Mouse (Mus musculus): ENCODE data around the gene Rdh16f1. TPM values are rescaled to one million over a fixed set of nuclear protein-coding genes. Genes with fewer than 3 reads are reported as not detected.
A peak's percentile ranks its signal among the peaks of the same experiment; 100 is the strongest.

The Rdh16f1 gene
- under 1 TPM in 1 of 4 experiments, not detected in 3; 0.22 TPM for total RNA-seq (2022)

DNA sequence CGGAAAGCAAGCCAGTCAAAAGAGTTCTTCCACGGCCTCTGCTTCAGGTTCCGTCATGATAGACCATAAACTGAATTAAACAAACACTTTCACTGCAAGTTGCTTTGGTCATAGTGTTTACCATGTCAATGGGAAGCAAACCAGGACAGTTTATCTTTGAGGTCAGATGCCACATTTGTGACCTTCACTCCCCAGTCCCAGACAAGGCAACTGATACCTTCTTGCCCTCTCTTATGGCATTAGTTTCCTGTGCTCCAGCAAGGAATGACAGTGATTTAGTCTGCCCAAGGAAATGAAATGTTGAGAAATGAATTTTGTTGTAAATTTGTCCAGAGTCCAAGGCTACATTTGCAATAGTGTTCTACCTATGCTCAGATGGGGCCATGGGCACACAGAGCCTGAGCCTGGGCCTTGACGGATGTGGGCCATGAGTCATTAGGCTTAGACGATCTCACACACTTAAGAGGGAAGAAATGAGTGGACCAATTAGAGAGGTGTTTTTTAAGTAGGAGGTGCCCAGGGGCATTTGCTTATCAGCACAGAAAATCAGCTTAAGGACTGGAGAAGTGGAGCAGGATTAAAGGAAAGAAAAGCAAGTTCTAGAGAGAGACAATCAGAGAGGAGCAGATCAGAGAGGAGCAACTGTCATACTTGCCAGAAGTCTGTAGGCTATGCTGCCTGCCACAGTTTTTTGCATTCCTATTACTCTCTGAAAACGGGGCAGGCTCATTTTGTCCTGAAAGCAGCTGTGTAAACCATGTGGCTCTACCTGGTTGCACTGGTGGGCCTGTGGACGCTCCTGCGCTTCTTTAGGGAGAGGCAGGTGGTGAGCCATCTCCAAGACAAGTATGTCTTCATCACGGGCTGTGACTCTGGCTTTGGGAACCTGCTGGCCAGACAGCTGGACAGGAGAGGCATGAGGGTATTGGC, at the start of gene Rdh16f1, which contains the start of gene Rdh1:
Gene Rdh16f1 (plus strand): TSS at position 607 of the 930 bp plus-strand sequence.
Gene Rdh1 (plus strand): TSS at position 541 of the 930 bp plus-strand sequence.
- DNase-seq (ENCODE audit: low spot score) = no peak

DNA sequence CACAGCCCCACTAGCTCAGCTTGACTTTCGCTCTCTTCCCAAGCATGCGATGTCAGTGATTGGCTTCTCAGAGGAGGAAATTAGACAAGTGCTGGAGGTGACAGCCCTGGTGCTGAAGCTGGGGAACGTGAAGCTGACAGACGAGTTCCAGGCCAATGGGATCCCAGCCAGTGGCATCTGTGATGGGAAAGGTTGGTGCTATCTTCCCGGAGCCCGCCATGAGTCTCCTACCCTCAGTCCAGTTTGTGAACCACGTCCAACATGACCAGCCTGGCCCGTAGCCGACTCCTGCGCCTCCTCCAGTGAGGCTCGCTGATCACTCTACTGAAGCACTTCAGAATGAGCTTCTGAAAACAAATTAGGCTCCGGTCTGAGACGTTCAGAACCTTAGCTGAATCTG, 49.3 kb upstream of the Rdh16f1 start:
- no peak for DNase-seq (ENCODE audit: low spot score)

- no peak for DNase-seq (ENCODE audit: low spot score)
Measured at GRCm38 (mm10) chr10:127712736-127713135, 46.9 kb upstream of the Rdh16f1 start.

GRCm38 (mm10) chr10:127721671-127722418, 37.7 kb upstream of the Rdh16f1 start:
- peak; percentile 11 for DNase-seq (ENCODE audit: low spot score)

GRCm38 (mm10) chr10:127724178-127724577, 35.4 kb upstream of the Rdh16f1 start, which contains the start of gene Tac2:
Gene Tac2 (plus strand): TSS chr10:127724478.
- no peak for DNase-seq (ENCODE audit: low spot score)

DNA sequence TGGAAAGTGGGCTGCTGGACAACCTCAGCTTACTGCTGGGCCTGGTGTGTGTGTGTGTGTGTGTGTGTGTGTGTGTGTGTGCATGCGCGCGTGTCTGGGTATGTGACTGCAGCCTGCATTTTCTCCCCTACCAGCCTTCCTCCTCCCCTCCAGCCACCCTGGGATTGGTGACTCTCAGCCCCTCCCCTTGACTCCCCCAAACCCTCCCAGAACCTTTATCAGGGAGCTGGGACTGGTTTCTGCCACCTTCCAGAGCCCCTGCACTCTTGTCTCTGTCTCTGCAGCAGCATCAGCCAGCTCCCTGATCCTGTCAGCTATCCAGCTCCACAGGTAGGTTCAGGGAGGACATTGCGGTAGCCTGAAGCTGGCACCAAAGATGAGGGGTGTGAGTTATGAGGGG, 34.5 kb upstream of the Rdh16f1 start:
- no peak for DNase-seq (ENCODE audit: low spot score)

- no peak for DNase-seq (ENCODE audit: low spot score)
Measured at GRCm38 (mm10) chr10:127728437-127728836, 31.1 kb upstream of the Rdh16f1 start.

- DNase-seq (ENCODE audit: low spot score) = no peak
Measured at GRCm38 (mm10) chr10:127730285-127730932, 29.2 kb upstream of the Rdh16f1 start.

DNA sequence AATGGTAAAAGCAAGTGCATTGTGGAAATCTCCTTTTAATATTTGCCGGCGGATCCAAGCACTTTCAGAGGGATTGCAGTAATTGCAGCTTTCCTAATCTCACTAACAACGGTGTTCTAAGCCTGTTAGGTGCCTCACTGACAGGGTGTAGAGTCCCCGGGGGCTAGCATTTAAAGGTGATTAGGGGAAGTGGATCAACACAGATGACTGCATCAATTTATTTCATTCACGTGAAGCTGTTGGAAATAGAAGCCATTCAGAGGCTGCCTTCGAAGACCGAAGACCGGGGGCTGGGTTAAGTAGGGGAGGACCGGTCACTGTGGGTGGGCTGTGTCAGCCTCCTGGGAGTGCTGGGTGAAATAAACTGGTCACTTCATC, 28.7 kb upstream of the Rdh16f1 start:
- DNase-seq (ENCODE audit: low spot score) = no peak

DNA sequence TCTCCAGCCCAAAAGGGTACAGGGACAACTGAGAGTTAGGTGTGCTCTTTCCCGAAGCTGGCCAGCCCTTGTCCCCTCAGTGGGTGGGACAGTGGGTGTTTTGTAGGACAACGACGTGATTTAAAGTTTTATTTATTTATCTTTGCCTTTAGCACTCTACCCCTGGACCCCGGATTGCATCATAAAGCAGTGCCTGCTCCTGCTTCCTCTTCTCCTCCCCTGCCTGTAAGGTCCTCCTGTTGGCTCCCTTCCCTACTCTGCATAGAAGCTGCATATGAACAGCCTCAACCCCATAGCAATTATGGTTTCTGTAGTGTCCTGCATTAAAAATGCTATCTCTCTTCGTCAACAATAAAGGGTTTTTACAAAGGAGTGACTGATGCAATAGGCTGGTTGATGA, 28.2 kb upstream of the Rdh16f1 start:
- no peak for DNase-seq (ENCODE audit: low spot score)

DNA sequence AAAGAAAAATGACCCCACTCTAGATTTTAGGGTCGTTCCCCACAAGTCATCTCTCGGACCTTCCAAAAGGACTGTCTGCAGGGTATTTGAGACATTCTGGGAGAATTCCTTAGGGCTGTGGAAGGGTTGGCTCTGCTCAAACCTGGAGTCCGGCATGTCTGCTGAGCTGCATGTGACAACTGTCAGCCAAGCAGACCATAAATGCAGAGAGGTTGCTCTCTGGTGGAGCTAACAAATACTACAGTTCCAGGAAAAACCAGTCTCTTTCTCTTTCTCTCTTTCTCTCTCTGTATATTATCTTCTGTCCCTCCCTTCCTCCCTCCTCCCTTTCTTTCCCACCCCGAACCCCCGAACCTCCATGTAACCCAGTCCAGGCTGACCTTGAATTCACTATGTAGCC, 25.2 kb upstream of the Rdh16f1 start:
- DNase-seq (ENCODE audit: low spot score) = no peak

DNA sequence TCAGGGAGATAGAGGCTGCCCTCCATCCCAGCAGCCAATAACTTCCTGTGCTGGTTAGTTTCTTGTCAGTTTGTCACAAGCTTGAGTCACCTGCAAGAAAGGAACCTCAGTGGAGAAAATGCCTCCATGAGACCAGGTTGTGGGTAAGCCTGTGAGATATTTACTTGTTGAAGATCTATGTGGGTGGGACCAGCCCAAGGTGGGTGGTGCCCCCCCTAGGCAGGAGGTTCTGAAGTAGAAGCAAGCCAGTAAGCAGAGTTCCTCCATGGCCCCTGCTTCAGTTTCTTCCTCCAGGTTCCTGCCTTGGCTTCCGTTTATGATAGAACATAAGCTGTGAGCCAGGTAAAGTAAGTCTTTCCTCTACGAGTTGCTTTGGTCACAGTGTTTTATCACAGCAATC, 23.3 kb upstream of the Rdh16f1 start:
- no peak for DNase-seq (ENCODE audit: low spot score)

GRCm38 (mm10) chr10:127736916-127737315, 22.7 kb upstream of the Rdh16f1 start:
- no peak for DNase-seq (ENCODE audit: low spot score)

GRCm38 (mm10) chr10:127737552-127737951, 22.0 kb upstream of the Rdh16f1 start:
- DNase-seq (ENCODE audit: low spot score) = no peak

DNA sequence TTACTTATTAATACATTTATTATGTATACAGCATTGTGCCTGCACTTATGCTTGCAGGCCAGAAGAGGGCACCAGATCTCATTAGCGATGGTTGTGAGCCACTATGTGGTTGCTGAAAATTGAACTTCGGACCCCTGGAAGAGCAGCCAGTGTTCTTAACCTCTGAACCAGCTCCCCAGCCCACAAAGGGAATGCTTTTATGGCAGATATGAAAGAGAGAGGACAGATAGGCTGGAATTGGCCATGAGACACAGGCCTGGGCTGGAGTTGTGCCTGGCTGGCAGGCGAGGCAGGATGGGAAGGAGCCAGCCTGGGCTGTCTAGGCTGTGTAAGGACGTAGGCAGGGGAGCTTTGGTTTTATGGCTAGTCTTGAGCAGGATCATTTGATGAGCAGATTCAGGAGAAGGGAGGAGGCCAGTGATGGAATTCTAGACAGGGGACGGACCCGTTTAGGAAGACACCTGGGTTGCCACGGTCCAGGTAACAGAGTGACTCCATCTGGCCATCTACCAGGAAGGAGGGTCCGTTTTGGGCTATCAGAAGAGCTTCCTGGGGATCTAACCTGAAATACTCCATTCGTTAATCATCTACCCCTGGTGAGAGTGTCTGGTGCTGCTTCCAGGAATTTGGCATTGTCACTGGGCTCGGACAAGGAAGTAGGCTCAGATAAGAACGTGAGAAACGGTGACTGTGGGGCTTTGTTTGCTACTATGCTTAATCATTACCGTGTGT, 21.3 kb upstream of the Rdh16f1 start:
- DNase-seq (ENCODE audit: low spot score) = no peak

GRCm38 (mm10) chr10:127739083-127739660, 20.4 kb upstream of the Rdh16f1 start, which contains the start of gene Zbtb39:
Gene Zbtb39 (plus strand): TSS chr10:127739538.
- peak; percentile 63 for DNase-seq (ENCODE audit: low spot score)

DNA sequence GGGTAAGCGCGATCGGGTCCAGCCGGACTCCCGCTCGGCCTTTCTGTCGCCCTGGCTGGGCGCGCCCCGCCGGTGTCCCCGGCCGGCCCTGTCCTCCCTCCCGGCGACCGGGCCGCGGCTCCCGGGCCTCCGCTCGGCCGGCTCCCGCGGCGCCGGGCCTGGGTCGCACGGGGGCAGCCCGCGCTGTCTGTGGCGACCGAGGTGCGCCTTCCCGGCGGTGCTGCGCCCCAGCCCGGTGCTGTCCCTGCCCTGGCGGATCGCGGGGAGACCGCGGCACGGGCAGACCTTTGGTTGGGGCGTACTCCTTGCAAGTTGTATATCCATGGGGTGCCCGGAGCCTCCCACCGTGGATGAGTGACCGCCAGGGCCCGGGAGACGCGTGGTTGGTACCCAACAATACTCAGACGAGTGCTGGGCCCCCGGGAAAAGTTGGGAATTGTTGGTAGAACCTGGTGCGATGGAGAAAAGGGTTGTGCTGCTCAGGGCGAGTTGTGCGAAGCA, 19.9 kb upstream of the Rdh16f1 start:
- DNase-seq (ENCODE audit: low spot score) = no peak

GRCm38 (mm10) chr10:127744661-127745060, 14.9 kb upstream of the Rdh16f1 start:
- DNase-seq (ENCODE audit: low spot score) = no peak

GRCm38 (mm10) chr10:127745886-127746285, 13.7 kb upstream of the Rdh16f1 start:
- DNase-seq (ENCODE audit: low spot score) = no peak

- no peak for DNase-seq (ENCODE audit: low spot score)
Measured at GRCm38 (mm10) chr10:127747254-127747653, 12.3 kb upstream of the Rdh16f1 start.

Measured in heart, adult 8-10 months (tissue).